Mouse (Mus musculus) forebrain, embryonic 10.5 days (tissue): ENCODE data around the gene Filip1. TPM values are rescaled to one million over a fixed set of nuclear protein-coding genes. Genes with fewer than 3 reads are reported as not detected.
A peak's percentile ranks its signal among the peaks of the same experiment; 100 is the strongest.

Experiments
- DNase-seq: peaks from one replicate; pipeline ENCODE4 v3.0.0-alpha.2; 2017; ENCODE audit warnings: low spot score; ENCODE audit errors: extremely low spot score
- H3K27ac ChIP-seq: fragments of 300-500 bp; sonication (generic); 2 replicates; pipeline ENCODE4 v1.5.1; 2016; ENCODE audit warnings: mild to moderate bottlenecking
- H3K27me3 ChIP-seq: fragments of 300-500 bp; sonication (generic); 2 replicates; pipeline ENCODE4 v1.6.1; 2016; ENCODE audit warnings: mild to moderate bottlenecking; ENCODE audit not compliant: poor library complexity, severe bottlenecking
- H3K36me3 ChIP-seq: fragments of 300-500 bp; sonication (generic); replicated peaks from 2 replicates; pipeline ENCODE4 v1.6.1; 2016; ENCODE audit warnings: mild to moderate bottlenecking, moderate library complexity
- H3K4me1 ChIP-seq: fragments of 300-500 bp; sonication (generic); 2 replicates; pipeline ENCODE4 v1.6.1; 2016
- H3K4me3 ChIP-seq: fragments of 300-500 bp; sonication (generic); 2 replicates; pipeline ENCODE4 v1.5.1; 2016; ENCODE audit warnings: mild to moderate bottlenecking, moderate library complexity
- H3K9me3 ChIP-seq: fragments of 300-500 bp; sonication (generic); 2 replicates; pipeline ENCODE4 v1.6.1; 2016; ENCODE audit warnings: mild to moderate bottlenecking, moderate library complexity
- WGBS: fragments of 180-500 bp; shearing (Covaris S2); methylation state at CpG from one replicate; pipeline ENCODE4 v1.1.7; 2016; 5-methylcytosine and 5-hydroxymethylcytosine counted together
- polyA plus RNA-seq: library from polyadenylated mRNA; unstranded; fragments of >200 nt; fragmentation: Nextera tagmentation; extraction: Ambion mirVana; gene quantifications from 2 replicates; pipeline ENCODE4 v1.2.1, GENCODE M21; 2016

Filip1 gene
- polyA plus RNA-seq, 1 experiment from 2014 or later: 11.9 TPM

GRCm38 (mm10) chr9:79928092-79928491, 84.6 kb downstream of the Filip1 start:
- WGBS: 92% methylated on average over 3 of the region's 3 CpGs
- no peaks in the 10 kb centered on the region for H3K9me3 ChIP-seq

GRCm38 (mm10) chr9:79927156-79927870, 85.3 kb downstream of the Filip1 start:
- Histone ChIP-seq H3K4me3 (no peak overlapping the region), H3K4me1 (peaks cover 8% of the 10 kb centered on the region), H3K36me3 (no peaks in the 10 kb centered on the region), H3K27me3 (no peaks in the 10 kb centered on the region), H3K9me3 (no peaks in the 10 kb centered on the region), H3K27ac (no peak overlapping the region)
- WGBS: 95% methylated on average over 21 of the region's 21 CpGs
- no peak for DNase-seq

More at GRCm38 (mm10) chr9:79928092-79928491, 84.6 kb downstream of the Filip1 start:
- Histone ChIP-seq H3K4me3 (no peak overlapping the region), H3K27me3 (no peaks in the 10 kb centered on the region), H3K4me1 (0 out of 2 replicates have a peak, but pooled peaks cover 6% of the 10 kb centered on the region), H3K27ac (no peak overlapping the region), H3K36me3 (no peaks in the 10 kb centered on the region)
- no peak for DNase-seq

- DNase-seq: no peak
- 94% methylated on average over 9 of the region's 9 CpGs for WGBS
- no peaks in the 10 kb centered on the region for H3K36me3 ChIP-seq
- no peak overlapping the region for H3K27ac ChIP-seq
- no peaks in the 10 kb centered on the region for H3K27me3 ChIP-seq
- no peaks in the 10 kb centered on the region for H3K9me3 ChIP-seq
- H3K4me3 ChIP-seq: no peak overlapping the region
- H3K4me1 ChIP-seq: peaks cover 15% of the 10 kb centered on the region
Observed at GRCm38 (mm10) chr9:79926464-79927155, 86.0 kb downstream of the Filip1 start.

- 79% methylated on average over 4 of the region's 4 CpGs for WGBS
- Histone ChIP-seq H3K27ac (no peak overlapping the region), H3K4me1 (peaks cover 20% of the 10 kb centered on the region), H3K27me3 (no peaks in the 10 kb centered on the region), H3K36me3 (no peaks in the 10 kb centered on the region), H3K4me3 (no peak overlapping the region), H3K9me3 (no peaks in the 10 kb centered on the region)
- DNase-seq: no peak
Observed at GRCm38 (mm10) chr9:79925950-79926349, 86.7 kb downstream of the Filip1 start.

GRCm38 (mm10) chr9:79923262-79923661, 89.4 kb downstream of the Filip1 start:
- Histone ChIP-seq H3K4me3 (no peak overlapping the region), H3K36me3 (no peaks in the 10 kb centered on the region), H3K27me3 (no peaks in the 10 kb centered on the region), H3K27ac (no peak overlapping the region), H3K9me3 (no peaks in the 10 kb centered on the region), H3K4me1 (peaks cover 47% of the 10 kb centered on the region)
- 94% methylated on average over 3 of the region's 3 CpGs for WGBS
- no peak for DNase-seq

GRCm38 (mm10) chr9:79922493-79922760, 90.2 kb downstream of the Filip1 start:
- Histone ChIP-seq H3K27me3 (no peaks in the 10 kb centered on the region), H3K27ac (no peak overlapping the region), H3K4me3 (no peak overlapping the region), H3K36me3 (no peaks in the 10 kb centered on the region), H3K4me1 (peaks cover 52% of the 10 kb centered on the region), H3K9me3 (no peaks in the 10 kb centered on the region)
- WGBS: 88% methylated on average over 6 of the region's 6 CpGs
- DNase-seq: no peak

- Histone ChIP-seq H3K9me3 (no peaks in the 10 kb centered on the region), H3K27ac (peak overlapping the region; percentile 35; the same call in 1 of the 2 replicates), H3K4me3 (no peak overlapping the region), H3K4me1 (peaks cover 52% of the 10 kb centered on the region), H3K36me3 (no peaks in the 10 kb centered on the region), H3K27me3 (no peaks in the 10 kb centered on the region)
- WGBS: 76% methylated on average over 10 of the region's 10 CpGs
- no peak for DNase-seq
Observed at GRCm38 (mm10) chr9:79921701-79922492, 90.8 kb downstream of the Filip1 start.

GRCm38 (mm10) chr9:79920540-79920933, 92.1 kb downstream of the Filip1 start:
- H3K27ac ChIP-seq: peak overlapping the region; percentile 67
- 74% methylated on average over 5 of the region's 5 CpGs for WGBS
- no peaks in the 10 kb centered on the region for H3K36me3 ChIP-seq

GRCm38 (mm10) chr9:79919750-79920539, 92.7 kb downstream of the Filip1 start:
- no peak for DNase-seq
- no peaks in the 10 kb centered on the region for H3K27me3 ChIP-seq
- H3K9me3 ChIP-seq: no peaks in the 10 kb centered on the region
- peak overlapping the region; percentile 67 for H3K27ac ChIP-seq
- no peaks in the 10 kb centered on the region for H3K36me3 ChIP-seq
- H3K4me1 ChIP-seq: peaks cover 46% of the 10 kb centered on the region
- 80% methylated on average over 9 of the region's 9 CpGs for WGBS
- H3K4me3 ChIP-seq: no peak overlapping the region

More at GRCm38 (mm10) chr9:79920540-79920933, 92.1 kb downstream of the Filip1 start:
- H3K9me3 ChIP-seq: no peaks in the 10 kb centered on the region
- peaks cover 46% of the 10 kb centered on the region for H3K4me1 ChIP-seq
- H3K4me3 ChIP-seq: no peak overlapping the region
- DNase-seq: no peak
- H3K27me3 ChIP-seq: no peaks in the 10 kb centered on the region

- Histone ChIP-seq H3K4me3 (no peak overlapping the region), H3K4me1 (peaks cover 49% of the 10 kb centered on the region), H3K36me3 (no peaks in the 10 kb centered on the region), H3K9me3 (no peaks in the 10 kb centered on the region), H3K27me3 (no peaks in the 10 kb centered on the region), H3K27ac (no peak overlapping the region)
- 88% methylated on average over 7 of the region's 7 CpGs for WGBS
- no peak for DNase-seq
Observed at GRCm38 (mm10) chr9:79919303-79919721, 93.3 kb downstream of the Filip1 start.

GRCm38 (mm10) chr9:79918325-79919117, 94.1 kb downstream of the Filip1 start:
- Histone ChIP-seq H3K36me3 (no peaks in the 10 kb centered on the region), H3K9me3 (no peaks in the 10 kb centered on the region), H3K27ac (no peak overlapping the region), H3K4me3 (no peak overlapping the region), H3K27me3 (no peaks in the 10 kb centered on the region), H3K4me1 (peaks cover 56% of the 10 kb centered on the region)
- DNase-seq: no peak
- WGBS: 83% methylated on average over 10 of the region's 10 CpGs

- Histone ChIP-seq H3K27ac (0 out of 2 replicates have a peak overlapping the region, but pooled peaks have one; percentile 30), H3K36me3 (no peaks in the 10 kb centered on the region), H3K4me1 (peaks cover 33% of the 10 kb centered on the region), H3K27me3 (no peaks in the 10 kb centered on the region), H3K9me3 (no peaks in the 10 kb centered on the region), H3K4me3 (no peak overlapping the region)
- 52% methylated on average over 4 of the region's 4 CpGs for WGBS
- DNase-seq: no peak
Observed at GRCm38 (mm10) chr9:79914276-79914675, 98.4 kb downstream of the Filip1 start.
